Mouse (Mus musculus): ENCODE data around the gene A730071L15Rik. TPM values are rescaled to one million over a fixed set of nuclear protein-coding genes. Genes with fewer than 3 reads are reported as not detected.

Gene A730071L15Rik
- polyA plus RNA-seq, 1 experiment, result 0.09 TPM

DNA sequence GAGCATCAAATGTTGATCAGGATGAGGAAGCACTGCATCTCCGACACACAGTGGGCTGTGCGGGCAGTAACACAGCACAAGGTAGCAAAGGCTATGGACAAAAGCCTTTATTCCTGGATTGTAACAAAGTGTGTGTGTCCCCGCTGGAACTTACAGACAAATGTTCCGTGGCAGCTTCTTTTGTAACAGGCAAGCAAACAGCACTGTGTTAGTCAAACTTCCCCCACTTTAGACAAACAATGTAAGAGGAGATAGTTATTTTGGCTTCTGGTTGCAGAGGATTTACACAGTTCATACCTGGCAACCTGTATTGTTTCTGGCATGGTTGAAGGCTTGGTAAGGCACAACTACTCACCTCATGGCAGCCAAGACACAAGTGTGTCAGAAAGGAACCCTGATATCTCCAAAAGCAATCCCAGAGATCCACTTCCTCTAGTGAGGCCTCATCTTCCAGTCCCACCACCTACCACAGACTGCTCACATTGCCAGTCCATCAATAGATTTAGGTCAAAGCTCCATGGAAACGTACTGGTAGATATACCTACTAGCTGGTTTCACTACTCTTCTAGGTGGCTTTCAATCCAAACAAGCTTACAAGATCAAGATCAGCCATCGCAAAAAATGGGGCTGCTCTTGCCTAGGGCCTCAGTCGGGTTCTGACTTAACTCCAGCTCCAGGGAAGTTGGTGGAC is 34.3 kb upstream of the A730071L15Rik start:
- Histone ChIP-seq H3K27ac (ENCODE audit: control insufficient read depth, insufficient read depth, low read length) (no peak overlapping the region), H3K36me3 (ENCODE audit: control insufficient read depth, insufficient read depth, low read length) (no peaks in the 10 kb centered on the region), H3K27me3 (ENCODE audit: control insufficient read depth, insufficient read depth, low read length) (no peaks in the 10 kb centered on the region), H3K4me3 (ENCODE audit: control insufficient read depth, insufficient read depth, low read length) (no peak overlapping the region), H3K4me1 (replicated peaks; ENCODE audit: control insufficient read depth, insufficient read depth, low read length) (peaks cover 8% of the 10 kb centered on the region; the same call in 1 of the 2 replicates)
- TF ChIP-seq POLR2A (IDR thresholded peaks at IDR 0.05; ENCODE audit: control insufficient read depth, extremely low read depth, insufficient read depth, low read length, poor library complexity), result no peak
- no peak for TF ChIP-seq CTCF (IDR thresholded peaks at IDR 0.05; ENCODE audit: borderline replicate concordance, control insufficient read depth, extremely low read depth, insufficient read depth, low read length, poor library complexity)
- DNase-seq, result no peak
- WGBS, result 93% methylated on average over 7 of the region's 7 CpGs

DNA sequence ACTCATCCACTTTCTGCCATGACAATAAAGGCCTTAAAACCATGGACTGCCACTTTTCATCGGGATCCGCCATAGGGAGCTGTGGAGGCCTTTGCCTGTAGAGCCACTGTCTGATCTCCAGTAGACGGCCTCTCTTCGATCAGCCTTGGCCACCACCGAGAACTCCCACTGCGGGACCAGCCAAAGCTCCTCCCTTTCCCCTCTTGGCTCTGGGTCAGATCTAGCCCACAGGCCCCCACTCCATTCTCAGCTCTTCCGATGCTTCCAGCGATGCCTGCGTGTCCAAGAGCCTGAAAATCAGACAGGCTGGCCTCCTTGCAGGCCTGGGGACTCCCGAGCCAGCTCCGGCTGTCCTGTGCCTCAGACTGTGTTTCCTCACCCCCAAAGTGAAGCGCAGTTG is 33.5 kb upstream of the A730071L15Rik start:
- TF ChIP-seq CTCF (IDR thresholded peaks at IDR 0.05; ENCODE audit: borderline replicate concordance, control insufficient read depth, extremely low read depth, insufficient read depth, low read length, poor library complexity) (no peak), POLR2A (IDR thresholded peaks at IDR 0.05; ENCODE audit: control insufficient read depth, extremely low read depth, insufficient read depth, low read length, poor library complexity) (no peak)
- H3K4me1 ChIP-seq (replicated peaks; ENCODE audit: control insufficient read depth, insufficient read depth, low read length), result peaks cover 8% of the 10 kb centered on the region; the same call in 1 of the 2 replicates
- no peaks in the 10 kb centered on the region for H3K36me3 ChIP-seq (ENCODE audit: control insufficient read depth, insufficient read depth, low read length)
- no peaks in the 10 kb centered on the region for H3K27me3 ChIP-seq (ENCODE audit: control insufficient read depth, insufficient read depth, low read length)
- no peak overlapping the region for H3K27ac ChIP-seq (ENCODE audit: control insufficient read depth, insufficient read depth, low read length)
- DNase-seq, result no peak
- H3K4me3 ChIP-seq (ENCODE audit: control insufficient read depth, insufficient read depth, low read length), result no peak overlapping the region
- WGBS, result 94% methylated on average over 12 of the region's 12 CpGs

DNA sequence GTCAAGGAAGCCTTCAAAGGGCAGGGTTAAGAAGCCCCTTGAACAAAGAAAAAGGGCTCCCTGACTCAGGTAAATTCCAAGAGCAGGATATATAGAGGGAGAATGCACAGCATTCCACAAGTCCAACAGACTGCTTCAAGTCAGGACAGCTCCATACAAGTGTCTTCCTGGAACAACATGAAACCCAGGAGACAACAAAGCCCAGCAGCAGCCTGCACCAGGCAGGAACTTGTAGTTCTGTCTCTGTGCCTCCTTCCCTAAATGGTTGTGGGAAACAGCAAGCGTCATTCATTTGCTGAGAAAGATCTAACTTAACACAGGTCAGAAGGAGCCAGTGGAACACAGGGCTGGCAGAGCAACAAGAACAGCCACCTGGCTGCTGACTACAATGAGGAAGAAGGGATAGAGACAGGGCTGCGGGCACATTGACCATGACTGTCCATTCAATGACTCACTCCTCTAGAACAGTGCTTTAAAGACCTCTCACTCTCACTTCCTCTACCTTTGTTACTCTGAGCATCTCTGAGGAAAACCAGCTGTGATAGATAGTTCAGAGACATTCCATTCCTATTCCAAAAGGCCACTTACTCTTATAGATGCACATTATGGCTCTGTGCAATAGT is 30.7 kb upstream of the A730071L15Rik start:
- H3K27ac ChIP-seq (ENCODE audit: control insufficient read depth, insufficient read depth, low read length), result no peak overlapping the region
- no peak for TF ChIP-seq POLR2A (IDR thresholded peaks at IDR 0.05; ENCODE audit: control insufficient read depth, extremely low read depth, insufficient read depth, low read length, poor library complexity)
- TF ChIP-seq CTCF (IDR thresholded peaks at IDR 0.05; ENCODE audit: borderline replicate concordance, control insufficient read depth, extremely low read depth, insufficient read depth, low read length, poor library complexity), result no peak
- H3K27me3 ChIP-seq (ENCODE audit: control insufficient read depth, insufficient read depth, low read length), result no peaks in the 10 kb centered on the region
- peaks cover 6% of the 10 kb centered on the region; the same call in 1 of the 2 replicates for H3K4me1 ChIP-seq (replicated peaks; ENCODE audit: control insufficient read depth, insufficient read depth, low read length)
- H3K4me3 ChIP-seq (ENCODE audit: control insufficient read depth, insufficient read depth, low read length), result no peak overlapping the region
- 60% methylated on average over 2 of the region's 2 CpGs for WGBS
- DNase-seq, result no peak
- no peaks in the 10 kb centered on the region for H3K36me3 ChIP-seq (ENCODE audit: control insufficient read depth, insufficient read depth, low read length)

DNA sequence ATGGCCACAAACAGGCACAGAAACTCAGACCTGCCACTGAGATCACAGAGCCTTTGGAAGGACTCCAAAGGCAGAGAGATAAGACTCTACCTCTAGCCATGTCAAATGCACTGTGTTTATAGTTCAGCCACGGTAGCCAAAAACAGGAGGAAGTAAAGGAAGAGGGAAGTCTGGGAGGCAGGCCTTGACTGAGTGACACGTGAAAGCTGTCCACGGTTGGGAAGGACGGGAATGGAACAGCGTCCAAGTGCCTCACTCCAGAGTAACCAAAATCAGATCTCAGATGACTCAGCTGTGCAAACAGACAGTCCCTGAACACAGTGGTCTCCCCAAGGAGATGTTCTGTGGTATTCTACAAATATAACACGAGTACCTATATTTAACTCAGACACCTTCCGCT is 25.1 kb upstream of the A730071L15Rik start:
- Histone ChIP-seq H3K4me3 (ENCODE audit: control insufficient read depth, insufficient read depth, low read length) (no peak overlapping the region), H3K27ac (ENCODE audit: control insufficient read depth, insufficient read depth, low read length) (no peak overlapping the region), H3K4me1 (replicated peaks; ENCODE audit: control insufficient read depth, insufficient read depth, low read length) (peaks cover 15% of the 10 kb centered on the region), H3K36me3 (ENCODE audit: control insufficient read depth, insufficient read depth, low read length) (no peaks in the 10 kb centered on the region), H3K27me3 (ENCODE audit: control insufficient read depth, insufficient read depth, low read length) (no peaks in the 10 kb centered on the region)
- DNase-seq, result no peak
- TF ChIP-seq CTCF (IDR thresholded peaks at IDR 0.05; ENCODE audit: borderline replicate concordance, control insufficient read depth, extremely low read depth, insufficient read depth, low read length, poor library complexity) (no peak), POLR2A (IDR thresholded peaks at IDR 0.05; ENCODE audit: control insufficient read depth, extremely low read depth, insufficient read depth, low read length, poor library complexity) (no peak)
- 70% methylated on average over 7 of the region's 7 CpGs for WGBS

DNA sequence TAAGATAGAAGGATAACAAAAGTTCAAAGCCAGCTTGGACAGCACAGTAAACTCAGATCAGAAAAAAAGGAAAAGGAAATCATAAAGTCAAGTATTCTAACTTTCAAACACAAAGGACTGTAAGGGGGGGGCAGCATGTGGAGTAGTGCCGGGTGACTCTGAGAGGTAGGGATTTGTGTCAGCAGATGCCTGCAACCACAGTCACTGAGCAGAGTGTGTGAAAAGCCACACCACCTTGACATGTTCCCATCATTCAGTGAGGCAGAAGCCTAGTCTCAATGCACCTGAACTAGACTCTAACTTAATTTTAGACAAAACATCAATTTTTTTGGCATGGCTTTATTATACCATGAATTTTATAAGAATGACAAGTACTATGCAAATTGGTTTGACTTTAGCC is 24.3 kb upstream of the A730071L15Rik start:
- 33% methylated on average over 1 of the region's 1 CpGs for WGBS
- H3K27me3 ChIP-seq (ENCODE audit: control insufficient read depth, insufficient read depth, low read length), result no peaks in the 10 kb centered on the region
- TF ChIP-seq POLR2A (IDR thresholded peaks at IDR 0.05; ENCODE audit: control insufficient read depth, extremely low read depth, insufficient read depth, low read length, poor library complexity) (no peak), CTCF (IDR thresholded peaks at IDR 0.05; ENCODE audit: borderline replicate concordance, control insufficient read depth, extremely low read depth, insufficient read depth, low read length, poor library complexity) (no peak)
- no peak for DNase-seq
- no peak overlapping the region for H3K4me3 ChIP-seq (ENCODE audit: control insufficient read depth, insufficient read depth, low read length)
- peaks cover 22% of the 10 kb centered on the region for H3K4me1 ChIP-seq (replicated peaks; ENCODE audit: control insufficient read depth, insufficient read depth, low read length)
- no peaks in the 10 kb centered on the region for H3K36me3 ChIP-seq (ENCODE audit: control insufficient read depth, insufficient read depth, low read length)
- H3K27ac ChIP-seq (ENCODE audit: control insufficient read depth, insufficient read depth, low read length), result no peak overlapping the region

DNA sequence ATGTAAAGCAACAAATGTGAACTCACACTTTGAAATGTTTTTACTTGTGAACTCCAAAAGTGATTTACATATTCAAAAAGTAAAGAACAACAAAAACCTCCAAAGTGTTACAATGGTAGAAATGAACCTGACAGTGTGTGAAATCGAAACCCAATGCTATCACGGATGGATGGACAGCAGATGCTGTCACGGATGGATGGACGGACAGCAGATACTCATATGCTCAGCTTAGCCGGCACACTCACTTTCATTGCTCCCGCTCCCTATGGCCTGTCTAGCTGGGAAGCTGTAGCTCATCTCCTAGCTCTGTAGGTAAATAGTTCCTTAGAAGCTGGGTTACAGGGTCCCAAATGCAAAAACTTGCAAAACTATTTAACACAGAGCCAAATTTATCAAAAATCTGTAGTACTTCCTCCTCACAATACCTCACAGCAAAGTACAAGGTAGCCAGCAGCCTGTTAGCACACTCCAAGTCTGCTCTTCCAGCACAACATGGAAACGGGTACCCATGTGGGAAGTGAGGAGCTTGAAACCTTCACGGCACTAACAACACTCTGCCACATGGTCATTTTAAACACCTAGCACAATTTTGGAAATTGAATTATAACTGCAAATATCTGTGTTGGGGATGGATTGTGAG is 21.9 kb upstream of the A730071L15Rik start:
- Histone ChIP-seq H3K4me3 (ENCODE audit: control insufficient read depth, insufficient read depth, low read length) (no peak overlapping the region), H3K36me3 (ENCODE audit: control insufficient read depth, insufficient read depth, low read length) (no peaks in the 10 kb centered on the region), H3K27me3 (ENCODE audit: control insufficient read depth, insufficient read depth, low read length) (no peaks in the 10 kb centered on the region), H3K4me1 (replicated peaks; ENCODE audit: control insufficient read depth, insufficient read depth, low read length) (peaks cover 32% of the 10 kb centered on the region), H3K27ac (ENCODE audit: control insufficient read depth, insufficient read depth, low read length) (peak overlapping the region; percentile 91)
- TF ChIP-seq POLR2A (IDR thresholded peaks at IDR 0.05; ENCODE audit: control insufficient read depth, extremely low read depth, insufficient read depth, low read length, poor library complexity) (no peak), CTCF (IDR thresholded peaks at IDR 0.05; ENCODE audit: borderline replicate concordance, control insufficient read depth, extremely low read depth, insufficient read depth, low read length, poor library complexity) (no peak)
- DNase-seq, result no peak
- 91% methylated on average over 8 of the region's 8 CpGs for WGBS
